Mouse (Mus musculus) monocyte, adult 2 months (primary cell): ENCODE measurements at regions not wholly inside any gene's neighbourhood (a gene's known extent, or its start where the extent isn't known, plus 50 kb on each side); places are given as distances from the start of the nearest gene placed in this dataset.

Experiments used
- DNase-seq, 2 experiments: peaks; one replicate each; pipeline ENCODE4 v3.0.0; 2022; ENCODE audit warnings: low spot score in 2 of 2, low read depth in 1 of 2

- peak; percentile 55 to 74 for DNase-seq
These were observed 191.0 kb upstream of the Jarid2 start for GRCm38 (mm10) chr13:44538238-44538637.

GRCm38 (mm10) chr13:44540401-44540800 is 188.9 kb upstream of the Jarid2 start:
- no peak for DNase-seq

GRCm38 (mm10) chr13:44541243-44541653 is 188.0 kb upstream of the Jarid2 start:
- DNase-seq: peak in 1 of 2 experiments; percentile 58

GRCm38 (mm10) chr13:44544786-44545185 is 184.5 kb upstream of the Jarid2 start:
- DNase-seq: no peak

GRCm38 (mm10) chr13:44546289-44546688 is 183.0 kb upstream of the Jarid2 start:
- no peak for DNase-seq

- DNase-seq: no peak
These were observed 180.4 kb upstream of the Jarid2 start for GRCm38 (mm10) chr13:44548880-44549279.

GRCm38 (mm10) chr13:44553363-44553762 is 175.9 kb upstream of the Jarid2 start:
- DNase-seq: no peak

GRCm38 (mm10) chr13:44554686-44555463 is 174.4 kb upstream of the Jarid2 start:
- DNase-seq: no peak

GRCm38 (mm10) chr13:44555979-44556378 is 173.3 kb upstream of the Jarid2 start:
- DNase-seq: no peak

GRCm38 (mm10) chr13:44558051-44558450 is 171.2 kb upstream of the Jarid2 start:
- no peak for DNase-seq

GRCm38 (mm10) chr13:44558491-44559177 is 170.6 kb upstream of the Jarid2 start:
- DNase-seq: no peak

- no peak for DNase-seq
These were observed 170.1 kb upstream of the Jarid2 start for GRCm38 (mm10) chr13:44559178-44559565.

GRCm38 (mm10) chr13:44559706-44560105 is 169.6 kb upstream of the Jarid2 start:
- no peak for DNase-seq

GRCm38 (mm10) chr13:44564705-44565104 is 164.6 kb upstream of the Jarid2 start:
- DNase-seq: peak; percentile 30 to 65

- DNase-seq: no peak
These were observed 161.6 kb upstream of the Jarid2 start for GRCm38 (mm10) chr13:44567696-44568095.

GRCm38 (mm10) chr13:44569241-44569778 is 160.0 kb upstream of the Jarid2 start:
- DNase-seq: no peak

GRCm38 (mm10) chr13:44573463-44573862 is 155.8 kb upstream of the Jarid2 start:
- DNase-seq: no peak

- no peak for DNase-seq
These were observed 150.1 kb upstream of the Jarid2 start for GRCm38 (mm10) chr13:44579215-44579614.

GRCm38 (mm10) chr13:44580156-44580736 is 149.0 kb upstream of the Jarid2 start:
- DNase-seq: no peak

GRCm38 (mm10) chr13:44580767-44581166 is 148.5 kb upstream of the Jarid2 start:
- no peak for DNase-seq

- no peak for DNase-seq
These were observed 147.1 kb upstream of the Jarid2 start for GRCm38 (mm10) chr13:44581947-44582766.
